Mouse (Mus musculus): ENCODE results near the gene Itgb4.

DNA sequence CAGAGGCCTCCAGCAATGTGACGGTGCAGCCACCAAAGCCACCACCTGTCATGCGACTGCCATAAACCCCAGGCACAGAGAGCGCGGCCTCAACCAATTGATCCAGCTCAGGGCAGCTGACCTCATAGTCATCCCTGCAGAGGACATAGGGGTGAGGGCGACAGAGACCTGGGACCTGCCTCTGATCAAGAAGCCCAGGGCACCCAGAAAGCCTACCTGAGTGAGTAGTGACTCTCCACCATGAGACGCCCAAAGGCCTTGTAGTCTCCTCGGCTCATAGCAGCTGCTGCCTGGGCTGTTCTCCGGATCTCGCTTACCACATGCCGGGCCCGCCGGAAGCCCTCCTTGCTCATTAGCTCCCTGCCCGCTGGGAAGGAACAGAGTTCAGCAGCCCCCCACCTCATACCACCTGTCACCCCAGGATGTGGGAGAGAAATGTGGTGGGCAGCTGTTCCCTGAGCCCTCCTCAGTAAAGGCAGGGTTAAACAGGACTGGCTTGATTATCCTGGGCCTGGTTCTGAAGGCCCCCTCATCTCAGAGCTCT is 34.4 kb downstream of the Itgb4 start:
- no peak for TF ChIP-seq GATA1 (IDR thresholded peaks at IDR 0.05; ENCODE audit: borderline replicate concordance, low read length)
- no peak for TF ChIP-seq FLI1 (IDR thresholded peaks at IDR 0.05; ENCODE audit: low read length)

Measured in megakaryocyte, embryonic 14.5 days (primary cell).